Mouse (Mus musculus) cortical plate, adult 2 months (tissue): ENCODE results near the gene Sestd1.

ENCODE experiments used
- CTCF ChIP-seq: fragments of 200-500 bp; IDR thresholded peaks from 2 replicates; pipeline ENCODE4 v1.5.1; 2011; ENCODE audit warnings: mild to moderate bottlenecking, control low read depth, low read length; ENCODE audit not compliant: insufficient read depth; ENCODE audit errors: extremely low read depth
- POLR2A ChIP-seq: fragments of 200-500 bp; IDR thresholded peaks from 2 replicates; pipeline ENCODE4 v1.6.1; 2011; ENCODE audit warnings: mild to moderate bottlenecking, low read length, control low read depth; ENCODE audit not compliant: insufficient read depth; ENCODE audit errors: extremely low read depth

DNA sequence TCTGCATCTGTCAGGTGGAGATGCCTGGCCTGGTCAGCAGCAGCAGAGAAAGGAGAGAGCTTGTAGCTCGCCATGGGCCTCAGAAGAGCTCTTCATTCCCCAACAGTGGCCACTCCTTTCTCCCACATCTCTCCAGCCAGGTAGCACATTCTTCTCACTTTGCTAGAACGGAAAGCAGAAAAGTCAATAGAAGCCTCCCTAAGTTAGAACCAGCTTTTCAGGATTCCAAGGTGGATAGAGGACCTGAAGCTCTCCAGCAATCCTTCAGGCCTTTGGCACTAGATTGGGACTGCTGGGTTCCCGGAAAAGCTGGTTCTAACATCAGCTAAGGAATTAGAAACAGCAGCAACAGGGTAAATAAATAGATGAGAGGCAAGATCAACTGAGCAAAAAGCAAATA, 118.3 kb downstream of the Sestd1 start:
- no peak for TF ChIP-seq CTCF
- no peak for TF ChIP-seq POLR2A
